Mouse (Mus musculus): ENCODE measurements around the gene Mfsd4b1.

DNA sequence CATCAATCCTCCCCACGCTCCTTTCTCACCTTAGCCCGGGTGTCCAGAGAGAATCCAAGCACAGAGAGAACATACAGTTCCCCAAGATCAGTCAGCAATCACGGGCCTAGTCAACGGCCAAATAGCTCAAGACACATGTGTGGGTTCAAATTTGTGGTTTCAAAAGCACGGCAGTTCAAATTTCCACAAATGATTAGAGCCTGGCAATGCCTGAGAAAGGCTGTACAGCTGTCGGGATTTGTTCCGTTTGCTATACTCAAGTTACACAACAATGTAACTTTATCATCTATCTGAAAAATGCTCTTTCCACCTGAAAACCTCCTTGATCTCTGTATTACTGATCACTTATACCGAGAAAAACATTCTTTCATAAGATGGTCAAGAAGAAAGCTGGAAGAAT lies 492 bp upstream of the Mfsd4b1 start:
- TF ChIP-seq CTCF (IDR thresholded peaks at IDR 0.05 in 2 of 3, conservative IDR thresholded peaks at IDR 0.05 in 1 of 3; ENCODE audit: control insufficient read depth in 1 of 3, insufficient read depth in 1 of 3, low read depth in 2 of 3, low read length in 3 of 3, poor library complexity in 1 of 3, severe bottlenecking in 1 of 3) = no peak
- no peak for TF ChIP-seq BHLHE40 (IDR thresholded peaks at IDR 0.05; ENCODE audit: borderline replicate concordance, low read depth, low read length)
- no peak for TF ChIP-seq USF2 (IDR thresholded peaks at IDR 0.05; ENCODE audit: borderline replicate concordance in 1 of 2, insufficient read depth in 1 of 2, low read depth in 1 of 2, low read length in 2 of 2)
- no peak for TF ChIP-seq USF1 (IDR thresholded peaks at IDR 0.05; ENCODE audit: low read depth, low read length)
- no peak for TF ChIP-seq GATA1 (IDR thresholded peaks at IDR 0.05; ENCODE audit: low read depth, low read length)
- no peak for TF ChIP-seq MAFK (IDR thresholded peaks at IDR 0.05; ENCODE audit: borderline replicate concordance, low read depth, low read length)
- TF ChIP-seq NRF1 (IDR thresholded peaks at IDR 0.05; ENCODE audit: insufficient read depth, low read depth, low read length, poor library complexity, severe bottlenecking) = no peak
